Mouse (Mus musculus) spleen, postnatal 0 days (tissue): ENCODE measurements around the gene Olfr251. TPM values are rescaled to one million over a fixed set of nuclear protein-coding genes. Genes with fewer than 3 reads are reported as not detected.

ENCODE experiments used
- polyA plus RNA-seq: library from polyadenylated mRNA; unstranded; fragments of >200 nt; fragmentation: Nextera tagmentation; extraction: Ambion mirVana; gene quantifications from 2 replicates; pipeline ENCODE4 v1.2.1, GENCODE M21; 2015

The Olfr251 gene
- polyA plus RNA-seq = not detected in 2 replicates

DNA sequence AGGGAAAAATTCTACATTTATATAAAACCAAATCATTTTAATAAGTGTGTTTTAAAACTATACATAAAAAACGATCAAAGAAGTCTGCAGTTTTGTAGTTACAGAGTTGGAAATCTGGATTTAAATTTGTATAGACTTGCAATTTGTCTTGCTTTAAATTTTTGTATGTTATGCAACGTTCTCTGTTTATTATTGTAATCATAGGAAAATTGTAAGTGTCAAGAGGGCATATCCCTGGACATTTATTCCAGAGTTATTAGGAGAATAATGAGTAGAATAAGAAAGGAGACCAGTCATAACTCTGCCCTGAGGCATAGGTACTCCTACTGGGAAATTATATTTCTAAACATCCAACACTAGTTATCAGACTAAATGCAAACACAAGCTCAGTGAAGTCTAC, at the start of gene Olfr251:
Olfr251 (plus strand) TSS at position 301 of the 400 bp plus-strand sequence.

DNA sequence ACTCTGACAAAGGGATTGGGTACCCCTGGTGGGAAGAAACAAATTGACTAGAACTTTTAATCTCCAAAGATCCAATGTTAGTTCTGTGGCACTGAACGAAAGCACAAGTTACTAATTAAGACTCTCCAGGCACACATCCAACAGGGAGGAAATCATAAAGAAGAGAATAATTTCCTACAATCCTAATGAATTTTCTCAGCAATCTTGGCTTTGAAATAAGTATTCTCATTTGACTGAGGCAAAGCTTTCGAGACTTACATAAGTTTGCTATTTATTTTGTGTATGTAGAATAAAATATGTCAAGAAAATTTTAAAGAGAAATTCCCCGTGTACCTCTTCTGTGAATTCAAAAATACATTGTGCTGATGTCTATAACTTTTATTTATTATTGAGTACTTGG, 48.1 kb upstream of the Olfr251 start, which contains the start of gene Olfr25:
Olfr25 (plus strand) TSS at position 301 of the 400 bp plus-strand sequence.

DNA sequence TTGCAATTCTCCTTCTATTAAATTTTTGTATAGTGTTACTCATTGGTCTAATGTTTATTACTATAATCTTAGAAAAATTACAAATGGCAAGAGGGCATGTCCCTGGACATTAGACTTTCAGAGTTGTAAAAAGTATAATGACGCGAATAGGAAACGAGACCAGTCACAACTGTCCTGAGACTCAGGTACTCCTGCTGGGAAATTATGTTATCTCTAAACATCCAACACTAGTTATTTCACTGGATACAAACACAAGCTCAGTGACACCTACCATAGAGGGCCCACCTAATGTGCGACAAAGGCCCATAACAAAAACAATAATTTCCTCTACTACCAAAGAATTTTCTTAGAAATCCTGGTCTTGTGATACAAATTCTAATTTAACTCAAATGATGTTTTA, 28.8 kb upstream of the Olfr251 start, which contains the start of gene Olfr898:
Olfr898 (plus strand) TSS at position 301 of the 400 bp plus-strand sequence.

DNA sequence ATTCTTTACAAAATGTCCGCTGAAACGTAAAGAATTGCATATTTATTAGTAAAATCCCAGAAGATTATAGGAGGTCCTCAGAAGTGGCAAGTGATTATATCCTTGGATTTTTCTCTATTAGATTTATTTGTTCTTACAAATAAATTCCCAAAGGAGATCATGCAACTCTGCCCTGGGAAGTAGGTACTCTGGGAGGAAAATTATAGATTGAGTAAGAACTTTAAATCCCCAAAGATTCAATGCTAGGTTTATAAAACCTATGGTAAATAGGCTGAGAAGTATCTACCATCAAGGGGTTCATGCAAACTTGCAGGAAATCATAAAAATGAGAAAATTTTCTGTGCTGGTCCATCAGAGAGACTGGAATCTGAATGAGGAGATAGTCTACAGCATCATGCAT, 10.3 kb upstream of the Olfr251 start, which contains the start of gene Olfr250:
Olfr250 (plus strand) TSS at position 301 of the 400 bp plus-strand sequence.

DNA sequence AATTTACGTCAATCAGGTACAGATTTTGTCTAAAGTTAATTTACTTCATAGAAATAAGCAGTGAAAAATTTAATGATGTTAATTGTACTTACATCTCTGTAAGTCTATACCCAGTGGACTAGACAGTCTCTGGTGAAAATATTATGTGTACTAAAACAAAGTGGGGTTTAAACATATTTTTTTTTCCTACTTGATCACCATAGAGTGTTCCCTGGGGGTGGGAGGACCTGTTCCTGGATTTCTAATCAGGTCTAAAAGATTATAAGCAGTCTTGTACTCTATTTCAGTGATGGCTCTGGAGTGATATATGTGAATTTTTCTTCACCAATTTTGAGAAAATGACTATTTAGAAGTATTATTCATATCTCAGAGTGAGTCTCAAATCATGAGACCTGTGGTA, 24.5 kb downstream of the Olfr251 start, which contains the start of gene Olfr147:
Olfr147 (plus strand) TSS at position 301 of the 400 bp plus-strand sequence.

DNA sequence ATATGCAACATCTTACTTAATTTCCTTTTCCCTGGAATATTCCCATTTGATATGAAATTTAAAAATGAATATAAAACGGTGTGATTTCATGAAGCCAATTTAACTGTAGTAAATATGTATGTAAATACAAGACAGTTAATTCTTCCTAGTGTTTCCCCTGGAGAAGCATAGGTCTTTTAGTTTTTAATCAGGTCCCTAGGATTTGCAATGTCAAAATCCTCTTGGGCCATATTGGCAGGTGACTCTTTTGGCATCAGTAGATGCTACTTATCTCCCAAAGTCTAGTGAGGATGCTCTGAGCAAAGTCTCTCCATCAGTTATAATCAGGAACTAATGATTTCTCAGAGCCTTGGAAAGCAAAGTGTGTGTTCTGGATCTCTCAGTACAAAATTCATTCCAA, 52.3 kb downstream of the Olfr251 start, which contains the start of gene Olfr901:
Olfr901 (plus strand) TSS at position 301 of the 400 bp plus-strand sequence.

Other genes with a start within 250 kb of the Olfr251 start
- gene Olfr890, start 234.6 kb upstream of the Olfr251 start, polyA plus RNA-seq = not detected in 2 replicates
- gene Olfr891, start 196.3 kb upstream of the Olfr251 start, polyA plus RNA-seq = not detected in 2 replicates
- gene Olfr893, start 168.7 kb upstream of the Olfr251 start, polyA plus RNA-seq = not detected in 2 replicates
- not detected in 2 replicates for gene Olfr894, start 159.0 kb upstream of the Olfr251 start, polyA plus RNA-seq
- not detected in 2 replicates for gene Olfr143, start 124.3 kb upstream of the Olfr251 start, polyA plus RNA-seq
- not detected in 2 replicates for gene Olfr895, start 109.2 kb upstream of the Olfr251 start, polyA plus RNA-seq
- gene Olfr896-ps1, start 86.0 kb upstream of the Olfr251 start, polyA plus RNA-seq = not detected in 2 replicates
- gene Olfr25, start 48.0 kb upstream of the Olfr251 start, polyA plus RNA-seq = not detected in 2 replicates
- not detected in 2 replicates for gene Olfr898, start 28.7 kb upstream of the Olfr251 start, polyA plus RNA-seq
- not detected in 2 replicates for gene Olfr250, start 10.2 kb upstream of the Olfr251 start, polyA plus RNA-seq
- gene Olfr147, start 24.6 kb downstream of the Olfr251 start, polyA plus RNA-seq = not detected in 2 replicates
- gene Olfr901, start 52.4 kb downstream of the Olfr251 start, polyA plus RNA-seq = not detected in 2 replicates
- gene Olfr902, start 70.6 kb downstream of the Olfr251 start, polyA plus RNA-seq = not detected in 2 replicates
- gene Olfr904, start 86.1 kb downstream of the Olfr251 start, polyA plus RNA-seq = not detected in 2 replicates
- gene Olfr905, start 94.0 kb downstream of the Olfr251 start, polyA plus RNA-seq = not detected in 2 replicates
- gene Olfr906, start 110.0 kb downstream of the Olfr251 start, polyA plus RNA-seq = not detected in 2 replicates
- gene Olfr907, start 118.7 kb downstream of the Olfr251 start, polyA plus RNA-seq = not detected in 2 replicates
- not detected in 2 replicates for gene Olfr911-ps1, start 144.5 kb downstream of the Olfr251 start, polyA plus RNA-seq
- not detected in 2 replicates for gene Olfr910, start 160.8 kb downstream of the Olfr251 start, polyA plus RNA-seq
- not detected in 2 replicates for gene Olfr912, start 203.1 kb downstream of the Olfr251 start, polyA plus RNA-seq
- gene Olfr913, start 215.7 kb downstream of the Olfr251 start, polyA plus RNA-seq = not detected in 2 replicates
- gene Olfr914, start 228.0 kb downstream of the Olfr251 start, polyA plus RNA-seq = not detected in 2 replicates